Mouse (Mus musculus) olfactory bulb, adult 2 months (tissue): ENCODE measurements around the gene Nlk.

ENCODE experiments used
- CTCF ChIP-seq: fragments of 200-500 bp; IDR thresholded peaks from 2 replicates; pipeline ENCODE4 v1.5.1; 2012; ENCODE audit warnings: low read depth, mild to moderate bottlenecking, low read length, moderate library complexity; ENCODE audit not compliant: insufficient read depth
- POLR2A ChIP-seq: fragments of 200-500 bp; IDR thresholded peaks from 2 replicates; pipeline ENCODE4 v1.6.1; 2012; ENCODE audit warnings: mild to moderate bottlenecking, low read depth, low read length, moderate library complexity; ENCODE audit not compliant: insufficient read depth

- no peak for TF ChIP-seq POLR2A
- no peak for TF ChIP-seq CTCF
Observed at GRCm38 (mm10) chr11:78551059-78551398, 146.1 kb downstream of the Nlk start.
